Mouse (Mus musculus): ENCODE data around the gene Rbfox3.

DNA sequence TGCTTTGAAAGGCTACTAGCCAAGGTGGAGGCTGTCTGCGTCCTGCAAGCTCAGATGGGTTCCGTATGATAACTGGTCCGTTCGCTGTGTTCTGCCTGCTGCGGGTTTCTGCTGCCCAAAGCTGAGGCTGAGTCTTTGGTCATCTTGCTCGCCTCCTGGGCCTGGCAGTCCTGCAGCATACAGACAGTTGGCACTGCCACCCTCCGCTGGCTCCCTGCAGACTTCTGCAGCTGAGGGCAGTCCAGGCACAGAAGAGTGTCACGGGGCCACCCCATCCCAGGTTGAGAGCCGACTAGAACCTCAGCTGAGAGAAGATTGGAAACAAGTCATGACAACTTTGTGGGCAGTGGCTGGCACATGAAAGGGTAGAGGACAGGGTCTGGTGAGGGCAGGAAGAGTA, 382.6 kb downstream of the Rbfox3 start:
- TF ChIP-seq CTCF (IDR thresholded peaks at IDR 0.05; ENCODE audit: low read depth) (no peak), EP300 (IDR thresholded peaks at IDR 0.05; ENCODE audit: low read depth) (no peak)

Measured in liver, embryonic 14.5 days (tissue).